Mouse (Mus musculus): ENCODE data around the gene Clgn. TPM values are rescaled to one million over a fixed set of nuclear protein-coding genes. Genes with fewer than 3 reads are reported as not detected.
"Not testable (repeated sequence)": the region's sequence is repeated elsewhere in the genome, so short reads cannot be mapped to it uniquely, and the experiment has no call there.

Gene Clgn
- total and polyA plus RNA-seq, 3 experiments, result 0.04 to 0.06 TPM; not detected in 1

DNA sequence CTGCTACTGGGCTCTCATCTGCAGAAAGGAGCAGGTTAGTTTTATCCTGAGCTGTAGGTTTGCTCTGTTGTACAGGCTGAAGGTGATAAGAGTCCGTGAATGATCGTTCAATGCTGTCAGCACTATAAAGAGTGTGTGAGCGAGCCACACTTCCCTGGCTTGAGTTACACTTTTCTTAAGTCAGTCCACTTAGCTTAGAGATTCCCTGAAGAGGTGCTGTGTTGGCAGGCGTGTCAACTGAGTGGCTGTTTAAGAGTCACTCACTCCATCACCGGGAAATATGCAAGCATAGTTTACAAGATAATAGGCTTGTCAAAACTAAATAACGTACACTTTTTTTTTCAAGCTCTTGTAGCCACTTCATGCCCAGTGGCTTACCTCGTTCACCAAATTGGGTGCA is 37.3 kb downstream of the Clgn start:
- no peak; the same call in 1 of the 2 replicates for TF ChIP-seq ZNF384 (IDR thresholded peaks at IDR 0.05; ENCODE audit: low read depth, low read length)
- TF ChIP-seq MYC (IDR thresholded peaks at IDR 0.05; ENCODE audit: low read depth, low read length), result no peak
- no peak overlapping the region for H3K27ac ChIP-seq (ENCODE audit: control insufficient read depth, low read depth, low read length)
- H3K79me2 ChIP-seq (ENCODE audit: control insufficient read depth, insufficient read depth, low read length, poor library complexity), result no peaks in the 10 kb centered on the region
- peak; percentile 54 for DNase-seq (ENCODE audit: low read depth, low spot score)
- H3K9me3 ChIP-seq (replicated peaks; ENCODE audit: insufficient read depth, low read length), result no peaks in the 10 kb centered on the region
- peak overlapping the region; percentile 3 for H3K9ac ChIP-seq (ENCODE audit: control insufficient read depth, low read depth, low read length, poor library complexity, severe bottlenecking)
- no peaks in the 10 kb centered on the region for H3K27me3 ChIP-seq (ENCODE audit: control insufficient read depth in 1 of 2, insufficient read depth in 2 of 2, low read length in 2 of 2)
- peaks cover 0 to 20% of the 10 kb centered on the region in 2 experiments; a peak in 2 of 4 replicates for H3K36me3 ChIP-seq (ENCODE audit: control insufficient read depth in 1 of 2, insufficient read depth in 2 of 2, low read length in 2 of 2)
- peak overlapping the region; percentile 22 to 50 for H3K4me3 ChIP-seq (ENCODE audit: control insufficient read depth in 1 of 2, insufficient read depth in 1 of 2, low read depth in 2 of 2, low read length in 2 of 2)
- H3K4me1 ChIP-seq (ENCODE audit: control insufficient read depth in 1 of 2, insufficient read depth in 2 of 2, low read length in 2 of 2), result peaks cover 16 to 31% of the 10 kb centered on the region in 2 experiments

DNA sequence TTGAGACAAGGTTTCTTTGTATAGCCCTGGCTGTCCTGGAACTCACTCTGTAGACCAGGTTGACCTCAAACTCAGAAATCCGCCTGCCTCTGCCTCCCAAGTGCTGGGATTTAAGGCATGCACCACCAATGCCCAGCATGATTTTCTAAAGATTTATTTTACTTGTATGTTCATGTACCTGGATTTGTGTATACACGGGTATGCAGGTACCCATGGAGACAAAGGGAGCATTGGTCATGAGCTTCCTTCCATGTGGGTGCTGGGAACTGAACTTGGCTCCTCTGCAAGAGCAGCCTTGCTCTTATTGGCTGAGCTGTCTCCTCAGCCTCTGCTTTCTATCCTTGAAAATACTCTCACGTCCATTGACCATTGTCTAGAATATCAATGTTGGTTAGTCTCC is 39.0 kb downstream of the Clgn start:
- H3K9me3 ChIP-seq (replicated peaks; ENCODE audit: insufficient read depth, low read length); DNase-seq (ENCODE audit: low read depth, low spot score); H3K27me3 ChIP-seq (ENCODE audit: control insufficient read depth in 1 of 2, insufficient read depth in 2 of 2, low read length in 2 of 2); H3K79me2 ChIP-seq (ENCODE audit: control insufficient read depth, insufficient read depth, low read length, poor library complexity); H3K9ac ChIP-seq (ENCODE audit: control insufficient read depth, low read depth, low read length, poor library complexity, severe bottlenecking): not testable (repeated sequence)
- Histone ChIP-seq H3K27ac (ENCODE audit: control insufficient read depth, low read depth, low read length) (peak overlapping the region; percentile 76), H3K4me1 (ENCODE audit: control insufficient read depth in 1 of 2, insufficient read depth in 2 of 2, low read length in 2 of 2) (peaks cover 14 to 21% of the 10 kb centered on the region in 2 experiments), H3K36me3 (ENCODE audit: control insufficient read depth in 1 of 2, insufficient read depth in 2 of 2, low read length in 2 of 2) (peaks cover 0 to 14% of the 10 kb centered on the region in 2 experiments; a peak in 2 of 4 replicates), H3K4me3 (ENCODE audit: control insufficient read depth in 1 of 2, insufficient read depth in 1 of 2, low read depth in 2 of 2, low read length in 2 of 2) (peak overlapping the region in 1 of 2 experiments; percentile 71; a peak in 2 of 4 replicates)

DNA sequence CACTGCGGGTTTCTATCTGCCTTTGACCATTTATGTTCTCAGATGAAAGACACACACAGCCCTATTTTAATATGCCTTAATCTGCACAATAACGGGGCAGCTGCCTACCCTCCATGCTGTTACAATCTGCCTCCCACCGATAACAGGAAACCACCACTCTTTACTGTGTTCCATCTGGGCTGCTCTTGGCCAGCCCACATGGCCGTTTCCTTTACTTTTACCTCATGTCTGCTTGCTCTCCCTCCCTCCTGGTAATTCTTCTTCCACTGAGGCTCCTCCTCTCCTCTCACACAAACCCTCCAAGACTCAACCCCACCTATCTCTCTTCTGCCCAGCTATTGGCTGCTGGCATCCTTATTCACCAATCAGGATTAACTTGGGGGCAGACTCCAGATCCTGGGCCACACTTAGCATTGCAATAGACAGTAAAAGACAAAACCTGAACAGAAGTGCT is 39.4 kb downstream of the Clgn start:
- Histone ChIP-seq H3K27ac (ENCODE audit: control insufficient read depth, low read depth, low read length) (peak overlapping the region; percentile 76), H3K4me1 (ENCODE audit: control insufficient read depth in 1 of 2, insufficient read depth in 2 of 2, low read length in 2 of 2) (peaks cover 13 to 18% of the 10 kb centered on the region in 2 experiments), H3K9me3 (replicated peaks; ENCODE audit: insufficient read depth, low read length) (no peaks in the 10 kb centered on the region), H3K9ac (ENCODE audit: control insufficient read depth, low read depth, low read length, poor library complexity, severe bottlenecking) (peak overlapping the region; percentile 53), H3K4me3 (ENCODE audit: control insufficient read depth in 1 of 2, insufficient read depth in 1 of 2, low read depth in 2 of 2, low read length in 2 of 2) (peak overlapping the region; percentile 37 to 71; a peak in 3 of 4 replicates), H3K36me3 (ENCODE audit: control insufficient read depth in 1 of 2, insufficient read depth in 2 of 2, low read length in 2 of 2) (peaks cover 0 to 13% of the 10 kb centered on the region in 2 experiments; a peak in 3 of 4 replicates), H3K27me3 (ENCODE audit: control insufficient read depth in 1 of 2, insufficient read depth in 2 of 2, low read length in 2 of 2) (no peaks in the 10 kb centered on the region), H3K79me2 (ENCODE audit: control insufficient read depth, insufficient read depth, low read length, poor library complexity) (no peaks in the 10 kb centered on the region)
- DNase-seq (ENCODE audit: low read depth, low spot score), result peak; percentile 95
- TF ChIP-seq KAT2A (conservative IDR thresholded peaks at IDR 0.05; ENCODE audit: low read depth, low read length) (0 out of 2 replicates have a peak, but pooled peaks have one; percentile 0), POLR2AphosphoS2 (IDR thresholded peaks at IDR 0.05; ENCODE audit: low read length) (peak; percentile 54), MYB (IDR thresholded peaks at IDR 0.05; ENCODE audit: low read depth, low read length) (peak; percentile 65; the same call in 1 of the 2 replicates), MAZ (IDR thresholded peaks at IDR 0.05; ENCODE audit: low read depth, low read length) (peak; percentile 56), USF2 (IDR thresholded peaks at IDR 0.05; ENCODE audit: borderline replicate concordance in 1 of 2, insufficient read depth in 1 of 2, low read depth in 1 of 2, low read length in 2 of 2) (no peak), POLR2A (IDR thresholded peaks at IDR 0.05; ENCODE audit: control insufficient read depth in 1 of 2, insufficient read depth in 1 of 2, low read depth in 1 of 2, low read length in 2 of 2, poor library complexity in 1 of 2) (peak in 1 of 2 experiments; percentile 82; a peak in 2 of 4 replicates), JUND (IDR thresholded peaks at IDR 0.05; ENCODE audit: low read depth, low read length) (no peak), SMC3 (IDR thresholded peaks at IDR 0.05; ENCODE audit: low read depth, low read length) (no peak), TBP (IDR thresholded peaks at IDR 0.05; ENCODE audit: low read depth, low read length) (peak; percentile 84), MAX (IDR thresholded peaks at IDR 0.05; ENCODE audit: low read length) (peak; percentile 82), USF1 (IDR thresholded peaks at IDR 0.05; ENCODE audit: low read depth, low read length) (no peak), ZC3H11A (IDR thresholded peaks at IDR 0.05; ENCODE audit: low read depth, low read length) (no peak), MXI1 (IDR thresholded peaks at IDR 0.05; ENCODE audit: low read depth, low read length) (peak; percentile 79), EP300 (IDR thresholded peaks at IDR 0.05; ENCODE audit: low read depth in 1 of 2, low read length in 2 of 2) (peak; percentile 52 to 86; a peak in 3 of 4 replicates), MEF2A (IDR thresholded peaks at IDR 0.05; ENCODE audit: extremely low read depth, insufficient replicate concordance, low read depth, low read length, poor library complexity, severe bottlenecking) (no peak), ZKSCAN1 (IDR thresholded peaks at IDR 0.05; ENCODE audit: low read depth, low read length) (0 out of 2 replicates have a peak, but pooled peaks have one; percentile 10), CTCF (IDR thresholded peaks at IDR 0.05 in 2 of 3, conservative IDR thresholded peaks at IDR 0.05 in 1 of 3; ENCODE audit: control insufficient read depth in 1 of 3, insufficient read depth in 1 of 3, low read depth in 2 of 3, low read length in 3 of 3, poor library complexity in 1 of 3, severe bottlenecking in 1 of 3) (no peak), NELFE (IDR thresholded peaks at IDR 0.05; ENCODE audit: low read depth, low read length) (peak; percentile 52; the same call in 1 of the 2 replicates), TAL1 (IDR thresholded peaks at IDR 0.05; ENCODE audit: low read length) (peak; percentile 95), RCOR1 (IDR thresholded peaks at IDR 0.05; ENCODE audit: low read depth, low read length) (peak; percentile 59; the same call in 1 of the 2 replicates), GABPA (IDR thresholded peaks at IDR 0.05; ENCODE audit: low read depth, low read length) (no peak), ELF1 (IDR thresholded peaks at IDR 0.05; ENCODE audit: low read depth, low read length) (0 out of 2 replicates have a peak, but pooled peaks have one; percentile 15), CHD2 (IDR thresholded peaks at IDR 0.05; ENCODE audit: low read length) (no peak; the same call in 1 of the 2 replicates), SIN3A (IDR thresholded peaks at IDR 0.05; ENCODE audit: low read length) (peak; percentile 72)

Data from MEL (cell line).